ENCODE assay signal across 11 mouse cellular contexts in genomic region chr9:114767507-114767906, GRCm38 (mm10). TPM values are rescaled to one million over a fixed set of nuclear protein-coding genes. Genes with fewer than 3 reads are reported as not detected.
DNase-seq lines count a peak whose midpoint lies in the region; ATAC-seq lines count a peak whose summit lies in the region.
"Had no signal": no experiment of that assay in that cellular context is flagged by ENCODE, and none has a peak within 500 bp of the region (broad histone marks: within the 10 kb centered on the region; RNA-seq: fewer than 3 reads in every experiment).

No protein-coding gene starts in this region.

- no peak overlapping the region for H3K4me3 ChIP-seq in kidney, embryonic 15.5 days (replicated peaks)
- H3K4me3 ChIP-seq in hindbrain, embryonic 11.5 days (ENCODE audit: low read depth, low read length), result no peak overlapping the region
- H3K4me3 ChIP-seq: myocyte had no signal

- H3K9me3 ChIP-seq in kidney, embryonic 15.5 days (replicated peaks), result no peaks in the 10 kb centered on the region
- H3K9me3 ChIP-seq in hindbrain, embryonic 11.5 days (ENCODE audit: control insufficient read depth, low read length), result no peaks in the 10 kb centered on the region

- H3K4me2 ChIP-seq in kidney, embryonic 15.5 days, result 0 out of 2 replicates have a peak overlapping the region, but pooled peaks have one; percentile 9
- no peak overlapping the region for H3K4me2 ChIP-seq in hindbrain, embryonic 11.5 days (replicated peaks; ENCODE audit: low read depth, low read length)

- H3K4me1 ChIP-seq in kidney, embryonic 15.5 days, result peaks cover 23% of the 10 kb centered on the region
- no peaks in the 10 kb centered on the region; the same call in 1 of the 2 replicates for H3K4me1 ChIP-seq in hindbrain, embryonic 11.5 days (replicated peaks; ENCODE audit: control insufficient read depth, insufficient read depth, low read length)

- 0 out of 2 replicates have a peak overlapping the region, but pooled peaks have one; percentile 3 for H3K9ac ChIP-seq in kidney, embryonic 15.5 days
- H3K9ac ChIP-seq in hindbrain, embryonic 11.5 days (ENCODE audit: low read depth, low read length), result no peak overlapping the region

- peak; percentile 23 for DNase-seq in embryo, embryonic 10.5 days (ENCODE audit: low spot score)
- DNase-seq in embryo, embryonic 10 days (ENCODE audit: low spot score), result no peak
- DNase-seq in kidney, postnatal 14 days, result no peak
- peak; percentile 41 for DNase-seq in A20 (ENCODE audit: low read depth, low spot score)
- no peak for DNase-seq in hindbrain, embryonic 11.5 days (ENCODE audit: low spot score)
- DNase-seq in layer of hippocampus, adult 8-10 months (ENCODE audit: low spot score in 2 of 2), result no peak
- no peak for DNase-seq in spleen, postnatal 10 days (ENCODE audit: low spot score in 2 of 2)
- DNase-seq: kidney, adult 9 months; thymus, postnatal 14 days had no signal

- WGBS in kidney, embryonic 15.5 days, result 45% methylated on average over 2 of the region's 2 CpGs
- WGBS in hindbrain, embryonic 11.5 days, result 63% methylated on average over 2 of the region's 2 CpGs

- H3K27me3 ChIP-seq in kidney, embryonic 15.5 days, result no peaks in the 10 kb centered on the region
- no peaks in the 10 kb centered on the region for H3K27me3 ChIP-seq in hindbrain, embryonic 11.5 days (ENCODE audit: control insufficient read depth, insufficient read depth, low read length)

- peaks cover 26% of the 10 kb centered on the region for H3K36me3 ChIP-seq in kidney, embryonic 15.5 days
- no peaks in the 10 kb centered on the region for H3K36me3 ChIP-seq in hindbrain, embryonic 11.5 days (ENCODE audit: control insufficient read depth, insufficient read depth, low read length)

- peak overlapping the region; percentile 88 for H3K27ac ChIP-seq in kidney, embryonic 15.5 days
- H3K27ac ChIP-seq in hindbrain, embryonic 11.5 days (ENCODE audit: low read depth, low read length), result peak overlapping the region; percentile 58; the same call in 1 of the 2 replicates

- peak; percentile 69 for ATAC-seq in kidney, embryonic 15.5 days (replicated peaks; ENCODE audit: low FRiP score)
- no peak for ATAC-seq in hindbrain, embryonic 11.5 days (ENCODE audit: low FRiP score)

RNA-seq across cellular contexts. Expression of gene Cmtm7, which starts 14.1 kb away (rescaled TPM):
- polyA plus RNA-seq in kidney, embryonic 15.5 days (2015; fragmentation: Nextera tagmentation; extraction: Ambion mirVana), result 102 TPM in 2 replicates
- 66.1 and 77.8 TPM in 2 replicates for polyA plus RNA-seq in hindbrain, embryonic 11.5 days (2014; fragmentation: Nextera tagmentation; extraction: Ambion mirVana)
- 1 to 10 TPM; 3.4 to 7.4 (median 5.3) TPM for total RNA-seq in layer of hippocampus, adult 8-10 months (2022)

RNA-seq across cellular contexts. Expression of gene Cmtm6, which starts 36.6 kb away (rescaled TPM):
- 56.3 and 57.6 TPM in 2 replicates for polyA plus RNA-seq in kidney, embryonic 15.5 days (2015; fragmentation: Nextera tagmentation; extraction: Ambion mirVana)
- 22.7 and 26.6 TPM in 2 replicates for polyA plus RNA-seq in hindbrain, embryonic 11.5 days (2014; fragmentation: Nextera tagmentation; extraction: Ambion mirVana)
- 10 to 100 TPM; 19.3 to 33.9 (median 25.7) TPM for total RNA-seq in layer of hippocampus, adult 8-10 months (2022)

Comparison
In these comparisons a context has a peak if more than half of its experiments do, and no peak if none do; other contexts are left out.
1. DNase-seq: peak in embryo, embryonic 10.5 days (single experiment) and A20 (single experiment); none in embryo, embryonic 10 days (single experiment), kidney, postnatal 14 days (single experiment), hindbrain, embryonic 11.5 days (single experiment), layer of hippocampus, adult 8-10 months (0 of 2) and spleen, postnatal 10 days (0 of 2).